Mouse (Mus musculus) neural tube, embryonic 12.5 days (tissue): Measurements from ENCODE around the gene Ubxn2a. TPM values are rescaled to one million over a fixed set of nuclear protein-coding genes. Genes with fewer than 3 reads are reported as not detected.

Experiments
- ATAC-seq: fragments of 200-750 bp; cut with Nextera tagmentation; 2 replicates; pipeline ENCODE4 v1.8.0; 2017; ENCODE audit warnings: low read depth, mild to moderate bottlenecking, moderate TSS enrichment, moderate library complexity; ENCODE audit not compliant: low FRiP score
- H3K27ac ChIP-seq: fragments of 300-500 bp; sonication (generic); 2 replicates; pipeline ENCODE4 v1.5.1; 2016
- H3K27me3 ChIP-seq: fragments of 300-500 bp; sonication (generic); replicated peaks from 2 replicates; pipeline ENCODE4 v1.6.1; 2016; ENCODE audit warnings: mild to moderate bottlenecking
- H3K36me3 ChIP-seq: fragments of 300-500 bp; sonication (generic); 2 replicates; pipeline ENCODE4 v1.6.1; 2016; ENCODE audit warnings: mild to moderate bottlenecking
- H3K4me1 ChIP-seq: fragments of 300-500 bp; sonication (generic); 2 replicates; pipeline ENCODE4 v1.6.1; 2016
- H3K4me2 ChIP-seq: fragments of 300-500 bp; sonication (generic); replicated peaks from 2 replicates; pipeline ENCODE4 v1.6.1; 2016; ENCODE audit warnings: mild to moderate bottlenecking
- H3K4me3 ChIP-seq: fragments of 300-500 bp; sonication (generic); 2 replicates; pipeline ENCODE4 v1.5.1; 2016
- H3K9ac ChIP-seq: fragments of 300-500 bp; sonication (generic); 2 replicates; pipeline ENCODE4 v1.6.1; 2016; ENCODE audit warnings: mild to moderate bottlenecking
- H3K9me3 ChIP-seq: fragments of 300-500 bp; sonication (generic); 2 replicates; pipeline ENCODE4 v1.6.1; 2016; ENCODE audit warnings: mild to moderate bottlenecking
- WGBS: fragments of 180-500 bp; shearing (Covaris S2); methylation state at CpG from one replicate; pipeline ENCODE4 v1.1.7; 2016; 5-methylcytosine and 5-hydroxymethylcytosine counted together
- polyA plus RNA-seq: library from polyadenylated mRNA; unstranded; fragments of >200 nt; fragmentation: Nextera tagmentation; extraction: Ambion mirVana; gene quantifications from 2 replicates; pipeline ENCODE4 v1.2.1, GENCODE M21; 2016

Gene Ubxn2a
- polyA plus RNA-seq, 1 experiment from 2014 or later = 33.5 TPM

- Histone ChIP-seq H3K36me3 (peaks cover 8% of the 10 kb centered on the region), H3K9me3 (no peaks in the 10 kb centered on the region), H3K4me1 (peaks cover 7% of the 10 kb centered on the region), H3K4me2 (peak within 1 kb of the TSS; percentile 78), H3K9ac (peak within 1 kb of the TSS; percentile 51; the same call in 1 of the 2 replicates), H3K4me3 (peak within 1 kb of the TSS; percentile 35), H3K27me3 (peaks cover 10% of the 10 kb centered on the region), H3K27ac (no peak within 1 kb of the TSS)
- ATAC-seq = peak; percentile 78
- 8% methylated on average over 24 of the region's 24 CpGs for WGBS
Observed at GRCm38 (mm10) chr12:4874161-4874927, 33.2 kb downstream of the Ubxn2a start, which contains the start of gene Mfsd2b. Gene Mfsd2b (minus strand): TSS chr12:4874359.

- peak overlapping the region; percentile 78 for H3K4me2 ChIP-seq
Observed at GRCm38 (mm10) chr12:4873531-4873930, 34.0 kb downstream of the Ubxn2a start.

GRCm38 (mm10) chr12:4872983-4873477, 34.5 kb downstream of the Ubxn2a start:
- Histone ChIP-seq H3K4me3 (no peak overlapping the region), H3K36me3 (no peaks in the 10 kb centered on the region), H3K9me3 (no peaks in the 10 kb centered on the region), H3K27ac (no peak overlapping the region), H3K27me3 (peaks cover 10% of the 10 kb centered on the region), H3K9ac (no peak overlapping the region), H3K4me1 (peaks cover 7% of the 10 kb centered on the region), H3K4me2 (no peak overlapping the region)
- ATAC-seq = no peak
- WGBS = 75% methylated on average over 5 of the region's 5 CpGs

More at GRCm38 (mm10) chr12:4873531-4873930, 34.0 kb downstream of the Ubxn2a start:
- H3K9ac ChIP-seq = no peak overlapping the region
- WGBS = 81% methylated on average over 6 of the region's 6 CpGs
- peaks cover 7% of the 10 kb centered on the region for H3K4me1 ChIP-seq
- H3K9me3 ChIP-seq = no peaks in the 10 kb centered on the region
- H3K36me3 ChIP-seq = 0 out of 2 replicates have a peak, but pooled peaks cover 4% of the 10 kb centered on the region
- no peak overlapping the region for H3K4me3 ChIP-seq
- H3K27me3 ChIP-seq = peaks cover 10% of the 10 kb centered on the region
- H3K27ac ChIP-seq = no peak overlapping the region
- ATAC-seq = no peak

GRCm38 (mm10) chr12:4872273-4872672, 35.2 kb downstream of the Ubxn2a start:
- WGBS = 66% methylated on average over 4 of the region's 4 CpGs

GRCm38 (mm10) chr12:4871260-4871659, 36.2 kb downstream of the Ubxn2a start:
- no peak overlapping the region for H3K27ac ChIP-seq
- H3K4me2 ChIP-seq = no peak overlapping the region
- no peak for ATAC-seq
- no peak overlapping the region for H3K4me3 ChIP-seq
- 89% methylated on average over 5 of the region's 5 CpGs for WGBS
- H3K27me3 ChIP-seq = peaks cover 10% of the 10 kb centered on the region
- no peaks in the 10 kb centered on the region for H3K9me3 ChIP-seq
- H3K9ac ChIP-seq = no peak overlapping the region
- H3K36me3 ChIP-seq = no peaks in the 10 kb centered on the region
- H3K4me1 ChIP-seq = peaks cover 7% of the 10 kb centered on the region

More at GRCm38 (mm10) chr12:4872273-4872672, 35.2 kb downstream of the Ubxn2a start:
- no peaks in the 10 kb centered on the region for H3K9me3 ChIP-seq
- ATAC-seq = no peak
- H3K4me2 ChIP-seq = no peak overlapping the region
- no peak overlapping the region for H3K9ac ChIP-seq
- H3K27me3 ChIP-seq = peaks cover 10% of the 10 kb centered on the region
- H3K27ac ChIP-seq = no peak overlapping the region
- no peak overlapping the region for H3K4me3 ChIP-seq
- H3K4me1 ChIP-seq = peaks cover 7% of the 10 kb centered on the region
- H3K36me3 ChIP-seq = no peaks in the 10 kb centered on the region

GRCm38 (mm10) chr12:4868924-4869323, 38.6 kb downstream of the Ubxn2a start:
- H3K9me3 ChIP-seq = no peaks in the 10 kb centered on the region
- 85% methylated on average over 8 of the region's 8 CpGs for WGBS
- ATAC-seq = no peak
- no peaks in the 10 kb centered on the region for H3K36me3 ChIP-seq
- no peak overlapping the region for H3K27ac ChIP-seq
- H3K4me1 ChIP-seq = peaks cover 6% of the 10 kb centered on the region
- no peak overlapping the region for H3K4me3 ChIP-seq
- peaks cover 9% of the 10 kb centered on the region for H3K27me3 ChIP-seq
- H3K9ac ChIP-seq = no peak overlapping the region
- no peak overlapping the region for H3K4me2 ChIP-seq

GRCm38 (mm10) chr12:4864338-4864690, 43.2 kb downstream of the Ubxn2a start:
- 82% methylated on average over 4 of the region's 4 CpGs for WGBS
- ATAC-seq = no peak
- H3K27ac ChIP-seq = no peak overlapping the region
- peaks cover 10% of the 10 kb centered on the region for H3K4me1 ChIP-seq
- no peaks in the 10 kb centered on the region for H3K9me3 ChIP-seq
- no peak overlapping the region for H3K4me3 ChIP-seq
- H3K9ac ChIP-seq = no peak overlapping the region
- no peaks in the 10 kb centered on the region for H3K27me3 ChIP-seq
- H3K4me2 ChIP-seq = no peak overlapping the region
- no peaks in the 10 kb centered on the region for H3K36me3 ChIP-seq

- no peaks in the 10 kb centered on the region for H3K9me3 ChIP-seq
- H3K4me1 ChIP-seq = peaks cover 10% of the 10 kb centered on the region
- no peak overlapping the region for H3K9ac ChIP-seq
- 77% methylated on average over 4 of the region's 4 CpGs for WGBS
- H3K27ac ChIP-seq = no peak overlapping the region
- no peak for ATAC-seq
- no peaks in the 10 kb centered on the region for H3K36me3 ChIP-seq
- no peaks in the 10 kb centered on the region for H3K27me3 ChIP-seq
- no peak overlapping the region for H3K4me3 ChIP-seq
- no peak overlapping the region for H3K4me2 ChIP-seq
Observed at GRCm38 (mm10) chr12:4863654-4864337, 43.7 kb downstream of the Ubxn2a start.

- 87% methylated on average over 4 of the region's 4 CpGs for WGBS
- H3K9ac ChIP-seq = no peak overlapping the region
- no peak for ATAC-seq
- H3K4me1 ChIP-seq = peaks cover 10% of the 10 kb centered on the region
- no peaks in the 10 kb centered on the region for H3K27me3 ChIP-seq
- no peak overlapping the region for H3K4me2 ChIP-seq
- no peak overlapping the region for H3K4me3 ChIP-seq
- no peaks in the 10 kb centered on the region for H3K9me3 ChIP-seq
- H3K27ac ChIP-seq = no peak overlapping the region
- no peaks in the 10 kb centered on the region for H3K36me3 ChIP-seq
Observed at GRCm38 (mm10) chr12:4862672-4863071, 44.8 kb downstream of the Ubxn2a start.

- Histone ChIP-seq H3K27ac (0 out of 2 replicates have a peak overlapping the region, but pooled peaks have one; percentile 20), H3K4me3 (no peak overlapping the region), H3K4me1 (peaks cover 10% of the 10 kb centered on the region), H3K9me3 (no peaks in the 10 kb centered on the region), H3K27me3 (no peaks in the 10 kb centered on the region), H3K4me2 (no peak overlapping the region), H3K9ac (no peak overlapping the region), H3K36me3 (peaks cover 6% of the 10 kb centered on the region; the same call in 1 of the 2 replicates)
- peak; percentile 83 for ATAC-seq
- WGBS = 41% methylated on average over 11 of the region's 11 CpGs
Observed at GRCm38 (mm10) chr12:4859241-4859914, 48.1 kb downstream of the Ubxn2a start.

- no peak for ATAC-seq
- H3K4me1 ChIP-seq = peaks cover 5% of the 10 kb centered on the region
- no peak overlapping the region for H3K4me2 ChIP-seq
- 93% methylated on average over 2 of the region's 2 CpGs for WGBS
- H3K27ac ChIP-seq = no peak overlapping the region
- H3K9me3 ChIP-seq = no peaks in the 10 kb centered on the region
- peaks cover 17% of the 10 kb centered on the region; the same call in 1 of the 2 replicates for H3K36me3 ChIP-seq
- H3K4me3 ChIP-seq = no peak overlapping the region
- no peaks in the 10 kb centered on the region for H3K27me3 ChIP-seq
- no peak overlapping the region for H3K9ac ChIP-seq
Observed at GRCm38 (mm10) chr12:4856834-4857233, 50.7 kb downstream of the Ubxn2a start.

GRCm38 (mm10) chr12:4856160-4856559, 51.3 kb downstream of the Ubxn2a start:
- Histone ChIP-seq H3K36me3 (peaks cover 23% of the 10 kb centered on the region; the same call in 1 of the 2 replicates), H3K9ac (no peak overlapping the region), H3K27me3 (no peaks in the 10 kb centered on the region), H3K9me3 (no peaks in the 10 kb centered on the region), H3K27ac (no peak overlapping the region), H3K4me1 (peaks cover 5% of the 10 kb centered on the region), H3K4me3 (no peak overlapping the region), H3K4me2 (no peak overlapping the region)
- WGBS = 99% methylated on average over 5 of the region's 5 CpGs
- ATAC-seq = no peak
